Mouse (Mus musculus) liver, adult 2 months (tissue): ENCODE measurements around the gene Sclt1.

Experiments used
- CTCF ChIP-seq: fragments of 200-500 bp; IDR thresholded peaks from 2 replicates; pipeline ENCODE4 v1.5.1; 2011; ENCODE audit warnings: low read depth, low read length, control low read depth
- POLR2A ChIP-seq: fragments of 200-500 bp; IDR thresholded peaks from 2 replicates; pipeline ENCODE4 v1.6.1; 2011; ENCODE audit warnings: low read length, control low read depth; ENCODE audit not compliant: insufficient read depth; ENCODE audit errors: extremely low read depth

- TF ChIP-seq CTCF (no peak), POLR2A (no peak)
Observed at GRCm38 (mm10) chr3:41762091-41762490, 19.8 kb upstream of the Sclt1 start.
